Mouse (Mus musculus): ENCODE measurements around the gene Pcnx3. TPM values are rescaled to one million over a fixed set of nuclear protein-coding genes. Genes with fewer than 3 reads are reported as not detected.

The Pcnx3 gene
- total RNA-seq, 2 experiments from 2014 or later: 13.5 to 13.8 TPM

GRCm38 (mm10) chr19:5684236-5684635 is 4.5 kb downstream of the Pcnx3 start:
- no peak for DNase-seq

DNA sequence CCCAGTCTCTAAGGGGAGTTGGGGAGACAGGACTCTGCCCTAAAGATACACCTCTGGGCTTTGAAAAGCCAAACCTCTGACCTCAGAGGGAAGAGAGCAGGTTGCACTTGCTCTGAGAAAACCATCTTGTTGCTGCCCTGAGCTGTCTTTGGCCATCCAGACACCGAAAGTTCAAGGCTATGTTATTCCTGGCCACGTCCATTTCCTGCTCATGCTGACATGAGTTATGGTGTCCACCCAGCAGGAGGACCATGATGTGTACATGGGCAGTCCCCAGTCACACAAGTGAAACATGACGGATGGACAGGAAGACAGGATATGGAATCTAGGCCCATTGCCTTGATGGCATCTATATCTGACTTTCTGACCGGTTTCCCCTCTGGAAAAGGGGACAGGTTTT is 8.3 kb downstream of the Pcnx3 start:
- no peak for DNase-seq

DNA sequence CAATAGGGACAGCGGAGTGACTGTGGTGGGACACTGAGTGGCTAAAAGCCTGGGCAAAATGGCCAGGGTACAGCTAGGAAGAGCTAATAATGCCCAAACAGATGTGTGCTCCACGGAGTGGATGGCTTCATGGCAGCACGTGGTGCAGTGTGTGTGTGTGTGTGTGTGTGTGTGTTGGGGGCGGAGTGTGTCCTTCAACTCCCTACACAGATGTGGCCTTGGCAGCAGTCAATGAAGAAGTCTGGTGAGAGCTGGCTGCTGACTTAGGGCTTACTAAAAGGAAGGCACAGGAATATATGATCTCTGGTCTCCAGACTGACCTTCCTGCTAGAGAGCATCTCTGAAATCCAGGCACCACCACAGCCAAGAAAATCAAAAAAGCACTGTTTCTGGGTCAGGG is 20.3 kb downstream of the Pcnx3 start:
- DNase-seq: no peak

DNA sequence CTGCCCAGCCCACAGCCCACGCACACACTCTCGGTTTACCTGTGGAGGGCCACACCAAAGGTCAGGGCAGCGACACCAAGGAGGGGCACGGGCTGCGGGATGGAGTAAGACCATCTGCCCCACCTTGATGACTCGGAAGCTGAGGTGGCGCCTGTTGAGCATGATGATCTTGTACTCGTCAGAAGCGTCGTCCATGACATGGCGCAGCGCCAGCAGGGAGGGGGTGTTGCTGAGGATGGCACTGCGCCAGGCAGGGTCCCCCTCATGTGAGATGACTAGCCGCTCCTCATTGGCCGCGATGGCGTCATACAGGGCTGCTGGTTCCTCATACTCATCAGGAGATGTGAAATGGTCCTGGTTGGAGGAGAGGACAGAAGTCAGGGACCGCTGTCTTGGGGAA is 22.3 kb downstream of the Pcnx3 start:
- no peak for DNase-seq

- DNase-seq: no peak
Observed at GRCm38 (mm10) chr19:5665465-5665864, 23.2 kb downstream of the Pcnx3 start.

GRCm38 (mm10) chr19:5664669-5665257 is 23.9 kb downstream of the Pcnx3 start:
- DNase-seq: no peak

- peak; percentile 94 for DNase-seq
Observed at GRCm38 (mm10) chr19:5662981-5663913, 25.5 kb downstream of the Pcnx3 start, which contains the start of gene Sipa1. Gene Sipa1, minus strand, starts transcription at chr19:5663707.

DNA sequence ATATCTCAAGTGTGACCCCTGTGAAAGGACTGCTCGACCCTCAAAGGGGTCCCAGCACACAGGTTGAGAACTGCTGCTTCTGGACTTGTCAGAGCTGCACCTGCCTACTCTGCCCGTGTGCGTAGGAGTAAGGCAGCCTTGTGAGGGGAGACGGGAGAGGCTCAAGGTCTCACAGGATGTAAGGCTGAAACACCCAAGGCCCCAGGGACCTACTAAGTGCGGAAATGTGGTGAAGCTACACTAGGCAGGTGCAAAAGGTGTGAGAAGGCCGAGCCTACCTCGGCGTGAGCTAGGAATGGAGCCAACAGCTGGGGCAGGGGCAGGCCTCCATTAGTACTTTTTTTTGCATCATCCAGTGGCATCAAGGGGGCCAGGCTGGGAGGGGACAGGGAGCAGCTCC is 26.4 kb downstream of the Pcnx3 start:
- DNase-seq: no peak

GRCm38 (mm10) chr19:5660942-5661751 is 27.6 kb downstream of the Pcnx3 start:
- peak; percentile 53 for DNase-seq

DNA sequence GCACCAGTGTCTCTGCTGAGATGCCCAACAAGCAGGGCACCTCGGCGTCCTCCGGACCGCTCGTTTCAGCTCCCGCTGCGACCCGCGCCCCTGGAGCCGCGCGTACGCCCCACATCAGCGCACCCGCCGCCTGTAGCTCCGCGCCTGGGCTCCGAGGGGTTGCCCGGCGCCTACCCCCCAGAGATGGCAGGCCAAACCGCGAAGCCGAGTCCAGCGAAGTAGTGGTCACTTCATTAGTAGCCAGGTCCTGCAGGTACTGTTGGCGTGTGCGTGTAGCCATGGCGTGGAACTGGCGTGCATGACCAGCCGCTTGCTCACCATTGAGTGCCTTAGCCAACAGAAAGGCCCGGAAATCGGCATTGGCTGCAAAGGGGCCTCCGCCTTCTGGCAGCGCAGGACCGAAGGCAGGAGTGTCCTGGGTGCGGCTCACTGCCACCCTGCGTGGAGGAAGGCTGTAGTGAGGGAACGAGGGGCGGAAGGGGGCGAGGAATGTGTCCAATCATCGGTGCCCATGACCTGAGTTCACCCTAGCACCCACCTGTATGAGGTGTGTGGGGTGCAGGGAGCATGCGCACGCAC is 33.9 kb downstream of the Pcnx3 start:
- DNase-seq: no peak

GRCm38 (mm10) chr19:5653969-5654719 is 34.6 kb downstream of the Pcnx3 start:
- DNase-seq: no peak

- peak; percentile 5 for DNase-seq
Observed at GRCm38 (mm10) chr19:5652570-5652969, 36.1 kb downstream of the Pcnx3 start.

- no peak for DNase-seq
Observed at GRCm38 (mm10) chr19:5651502-5652274, 37.0 kb downstream of the Pcnx3 start.

DNA sequence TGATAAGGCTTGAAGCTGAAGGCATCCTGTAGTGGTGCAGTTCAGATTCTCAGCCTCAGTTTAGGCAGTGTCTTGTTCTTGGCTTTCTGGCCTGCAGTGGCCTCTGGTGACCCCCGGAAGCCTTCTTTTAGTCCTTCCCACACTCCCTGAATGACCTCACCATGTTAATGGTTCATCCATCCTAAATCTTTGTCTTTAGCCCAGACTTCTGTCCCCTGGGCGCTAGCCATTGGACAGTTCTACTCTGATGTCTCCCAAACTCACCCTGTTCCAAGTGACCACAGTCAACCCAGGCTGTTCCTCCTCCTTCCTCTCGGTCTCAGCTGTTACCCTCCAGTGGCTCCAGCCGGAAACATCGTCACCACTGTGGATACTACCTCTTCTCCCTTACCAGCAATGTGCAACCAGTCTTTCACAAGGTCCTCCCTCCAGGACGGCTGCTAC is 39.4 kb downstream of the Pcnx3 start:
- DNase-seq: peak; percentile 77

DNA sequence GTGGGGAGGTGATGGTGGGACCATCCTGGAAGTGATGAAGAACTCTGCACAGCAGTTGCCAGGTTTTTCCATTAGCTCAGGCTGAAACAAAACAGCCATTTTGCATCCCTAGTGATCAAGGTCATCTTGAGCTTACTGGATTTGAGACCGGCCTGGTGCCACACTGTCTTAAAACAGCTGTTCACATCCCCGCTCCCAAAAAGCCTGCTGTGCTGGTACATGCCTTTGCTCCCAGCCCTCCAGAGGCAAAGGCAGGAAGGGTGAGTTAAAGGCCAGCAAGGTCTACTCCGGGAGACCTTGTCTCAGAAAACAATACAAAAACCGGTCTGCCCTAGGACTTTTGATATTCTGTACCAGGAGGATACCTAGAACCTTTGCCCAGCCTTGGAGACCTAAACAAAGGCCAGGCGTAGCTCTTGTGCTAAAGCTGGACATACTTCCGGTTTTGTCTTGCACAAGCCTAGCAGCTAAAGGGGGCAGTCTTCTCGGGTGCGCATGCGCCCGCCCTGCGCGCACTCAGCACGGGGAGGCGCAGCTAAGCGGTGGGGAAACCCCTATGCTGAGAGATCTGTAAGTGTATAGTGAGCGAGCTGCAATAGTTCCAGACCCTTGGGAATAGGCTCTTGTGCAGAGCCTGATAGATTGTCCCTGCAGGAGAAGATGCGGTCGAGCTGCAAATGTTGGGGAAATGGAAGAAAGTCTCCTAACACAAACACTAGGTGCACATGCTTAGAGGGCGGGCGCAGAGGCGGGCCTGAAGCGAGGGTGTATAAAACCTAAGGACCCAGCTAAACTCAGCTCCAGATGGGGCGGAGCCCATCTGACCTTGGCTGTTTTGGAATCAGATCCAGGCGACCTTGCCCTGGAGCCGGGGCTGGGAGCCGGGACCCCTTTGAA is 40.1 kb downstream of the Pcnx3 start:
- DNase-seq: peak; percentile 86

DNA sequence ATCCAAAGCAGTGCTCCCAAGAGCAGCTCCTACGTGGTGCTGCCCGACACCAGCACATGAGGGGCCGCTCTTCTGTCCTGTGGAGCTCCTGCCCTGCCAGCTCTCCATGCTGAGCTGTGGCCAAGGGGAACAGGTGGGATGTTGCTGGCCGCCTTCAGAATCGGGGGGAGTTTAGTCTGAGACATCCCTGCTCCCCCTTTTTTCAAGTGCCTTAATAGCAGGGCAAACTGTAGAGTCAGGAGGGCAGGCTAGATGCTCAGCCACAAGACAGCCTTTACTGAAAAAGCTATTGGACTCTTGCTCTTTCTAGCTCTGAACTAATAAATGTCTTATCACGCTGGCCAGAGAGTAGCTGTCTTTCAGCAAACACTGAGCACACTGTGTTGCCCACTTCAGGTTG is 40.9 kb downstream of the Pcnx3 start:
- DNase-seq: no peak

- no peak for DNase-seq
Observed at GRCm38 (mm10) chr19:5646731-5647330, 41.9 kb downstream of the Pcnx3 start.

DNA sequence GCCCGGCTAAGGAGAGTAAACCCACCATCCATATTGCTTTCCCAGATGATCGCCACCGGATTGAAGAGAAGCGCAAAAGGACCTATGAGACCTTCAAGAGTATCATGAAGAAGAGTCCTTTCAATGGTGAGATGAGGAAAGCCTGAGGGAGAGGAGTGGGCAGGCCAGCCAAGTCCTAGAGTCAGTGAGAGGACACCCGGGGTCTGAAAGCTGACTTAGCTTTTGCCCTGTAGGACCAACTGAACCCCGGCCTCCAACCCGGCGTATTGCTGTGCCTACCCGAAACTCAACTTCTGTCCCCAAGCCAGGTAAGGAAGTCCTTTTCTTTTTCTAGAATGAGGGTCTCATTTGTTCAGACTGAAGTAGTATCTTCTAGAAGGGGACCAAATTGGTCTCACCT is 43.4 kb downstream of the Pcnx3 start:
- DNase-seq: no peak

GRCm38 (mm10) chr19:5641641-5642040 is 47.1 kb downstream of the Pcnx3 start:
- DNase-seq: no peak
